Mouse (Mus musculus): Measurements from ENCODE around the gene Chrd. TPM values are rescaled to one million over a fixed set of nuclear protein-coding genes. Genes with fewer than 3 reads are reported as not detected.
A peak's percentile ranks its signal among the peaks of the same experiment; 100 is the strongest.

Gene Chrd
- total RNA-seq, 2 experiments from 2014 or later: 5.2 to 6.3 TPM

- no peak for DNase-seq
These were observed 22.6 kb upstream of the Chrd start for GRCm38 (mm10) chr16:20710370-20710769.

GRCm38 (mm10) chr16:20710810-20711209, 22.1 kb upstream of the Chrd start:
- DNase-seq: no peak

- DNase-seq: no peak
These were observed 20.7 kb upstream of the Chrd start for GRCm38 (mm10) chr16:20712190-20712589.

GRCm38 (mm10) chr16:20712889-20713288, 20.0 kb upstream of the Chrd start:
- no peak for DNase-seq

GRCm38 (mm10) chr16:20714307-20715080, 18.4 kb upstream of the Chrd start:
- no peak for DNase-seq

GRCm38 (mm10) chr16:20715161-20715560, 17.8 kb upstream of the Chrd start:
- no peak for DNase-seq

GRCm38 (mm10) chr16:20715566-20715965, 17.4 kb upstream of the Chrd start:
- DNase-seq: no peak

GRCm38 (mm10) chr16:20715976-20716840, 16.7 kb upstream of the Chrd start:
- DNase-seq: peak; percentile 76

GRCm38 (mm10) chr16:20716841-20717180, 16.1 kb upstream of the Chrd start:
- DNase-seq: no peak

- peak; percentile 97 for DNase-seq
These were observed 15.5 kb upstream of the Chrd start, which contains the start of the genes Polr2h and Clcn2 for GRCm38 (mm10) chr16:20717181-20717977. Gene Polr2h (plus strand): TSS chr16:20717665. Gene Clcn2 (minus strand): TSS chr16:20717746.

GRCm38 (mm10) chr16:20717978-20718670, 14.8 kb upstream of the Chrd start:
- DNase-seq: no peak

GRCm38 (mm10) chr16:20721808-20722207, 11.1 kb upstream of the Chrd start:
- DNase-seq: no peak

- no peak for DNase-seq
These were observed 10.2 kb upstream of the Chrd start for GRCm38 (mm10) chr16:20722736-20723135.

- DNase-seq: no peak
These were observed 9.7 kb upstream of the Chrd start for GRCm38 (mm10) chr16:20723247-20723646.

- peak; percentile 58 for DNase-seq
These were observed 8.6 kb upstream of the Chrd start for GRCm38 (mm10) chr16:20724338-20724748.

GRCm38 (mm10) chr16:20725321-20725720, 7.6 kb upstream of the Chrd start:
- DNase-seq: no peak

- no peak for DNase-seq
These were observed 7.2 kb upstream of the Chrd start for GRCm38 (mm10) chr16:20725750-20726149.

- DNase-seq: no peak
These were observed 6.5 kb upstream of the Chrd start for GRCm38 (mm10) chr16:20726384-20726783.

GRCm38 (mm10) chr16:20730293-20730711, 2.6 kb upstream of the Chrd start:
- DNase-seq: no peak

GRCm38 (mm10) chr16:20731688-20732087, 1.2 kb upstream of the Chrd start:
- no peak for DNase-seq

GRCm38 (mm10) chr16:20732251-20732924, 539 bp upstream of the Chrd start:
- no peak for DNase-seq
